Mouse (Mus musculus) CH12.LX (cell line): Measurements from ENCODE around the gene Fuom. TPM values are rescaled to one million over a fixed set of nuclear protein-coding genes. Genes with fewer than 3 reads are reported as not detected.

Experiments
- DNase-seq: peaks from one replicate; pipeline ENCODE4 v3.0.0-alpha.2; 2013; ENCODE audit errors: extremely low read depth
- H3K27ac ChIP-seq: 2 replicates; pipeline ENCODE4 v1.5.1; 2012; ENCODE audit warnings: low read depth, mild to moderate bottlenecking, control low read depth, moderate library complexity; ENCODE audit not compliant: insufficient read depth
- H3K27me3 ChIP-seq: replicated peaks from 2 replicates; pipeline ENCODE3; 2012; ENCODE audit warnings: inconsistent platforms
- H3K36me3 ChIP-seq, 2 experiments: replicated peaks in 1 of 2; 2 replicates each; pipeline versions ENCODE3 to v1.6.1; 2012; ENCODE audit warnings: inconsistent platforms in 1 of 2, low read length in 1 of 2, mild to moderate bottlenecking in 1 of 2, mixed read lengths in 1 of 2, moderate library complexity in 1 of 2; ENCODE audit not compliant: control insufficient read depth in 1 of 2, insufficient read depth in 1 of 2
- H3K4me1 ChIP-seq, 2 experiments: 2 replicates each; pipeline ENCODE4 v1.6.1; 2012; ENCODE audit warnings: inconsistent platforms in 1 of 2, moderate library complexity in 1 of 2; ENCODE audit not compliant: insufficient read depth in 2 of 2, control insufficient read depth in 1 of 2
- H3K4me2 ChIP-seq: 2 replicates; pipeline ENCODE4 v1.6.1; 2012; ENCODE audit warnings: low read depth, mild to moderate bottlenecking, control low read depth; ENCODE audit not compliant: poor library complexity, insufficient read depth, severe bottlenecking
- H3K4me3 ChIP-seq, 3 experiments: fragments of 150-350 bp in 1 of 3; sonication (generic) in 1 of 3; replicated peaks in 1 of 3; 2 replicates each; pipeline versions ENCODE3 to v1.5.1; 2011 to 2012; ENCODE audit warnings: low read depth in 2 of 3, low read length in 2 of 3, mild to moderate bottlenecking in 2 of 3, moderate library complexity in 2 of 3, control low read depth in 1 of 3, improper control_type of control experiment in 1 of 3, inconsistent platforms in 1 of 3, mixed read lengths in 1 of 3; ENCODE audit not compliant: poor library complexity in 1 of 3
- H3K79me2 ChIP-seq: replicated peaks from 2 replicates; pipeline ENCODE4 v1.6.1; 2012; ENCODE audit warnings: mild to moderate bottlenecking, moderate library complexity; ENCODE audit not compliant: control insufficient read depth, poor library complexity, insufficient read depth, severe bottlenecking; ENCODE audit errors: extremely low read depth
- H3K9ac ChIP-seq: 2 replicates; pipeline ENCODE4 v1.6.1; 2012; ENCODE audit warnings: low read depth, mild to moderate bottlenecking, control low read depth, moderate library complexity; ENCODE audit not compliant: insufficient read depth
- H3K9me3 ChIP-seq: replicated peaks from 2 replicates; pipeline ENCODE3; 2012; ENCODE audit warnings: low read length, inconsistent platforms, mixed read lengths
- BHLHE40 ChIP-seq: IDR thresholded peaks from 2 replicates; pipeline ENCODE4 v1.6.1; 2011; ENCODE audit warnings: mild to moderate bottlenecking, low read depth, low read length, improper control_type of control experiment
- CHD1 ChIP-seq: IDR thresholded peaks from 2 replicates; pipeline ENCODE4 v1.6.1; 2012; ENCODE audit warnings: low read depth, low read length, improper control_type of control experiment, inconsistent platforms
- CHD2 ChIP-seq: IDR thresholded peaks from 2 replicates; pipeline ENCODE4 v1.6.1; 2011; ENCODE audit warnings: low read length, improper control_type of control experiment
- CTCF ChIP-seq, 2 experiments: IDR thresholded peaks in 1 of 2; conservative IDR thresholded peaks in 1 of 2; 2 replicates each; pipeline ENCODE4 v1.5.1; 2011 to 2012; ENCODE audit warnings: low read depth in 2 of 2, low read length in 2 of 2, improper control_type of control experiment in 1 of 2, inconsistent platforms in 1 of 2, mild to moderate bottlenecking in 1 of 2, moderate library complexity in 1 of 2
- E2F4 ChIP-seq: IDR thresholded peaks from 2 replicates; pipeline ENCODE4 v1.6.1; 2011; ENCODE audit warnings: low read depth, low read length, improper control_type of control experiment; ENCODE audit not compliant: insufficient replicate concordance
- ELF1 ChIP-seq: IDR thresholded peaks from 2 replicates; pipeline ENCODE4 v1.6.1; 2014; ENCODE audit warnings: low read depth, mild to moderate bottlenecking, inconsistent platforms, low read length, improper control_type of control experiment
- EP300 ChIP-seq: IDR thresholded peaks from 2 replicates; pipeline ENCODE4 v1.6.1; 2011; ENCODE audit warnings: low read length, improper control_type of control experiment
- GABPA ChIP-seq: IDR thresholded peaks from 2 replicates; pipeline ENCODE4 v1.6.1; 2012; ENCODE audit warnings: low read depth, low read length, improper control_type of control experiment, inconsistent platforms; ENCODE audit not compliant: insufficient replicate concordance
- HCFC1 ChIP-seq: IDR thresholded peaks from 2 replicates; pipeline ENCODE4 v1.6.1; 2012; ENCODE audit warnings: low read depth, mild to moderate bottlenecking, inconsistent platforms, low read length, improper control_type of control experiment
- IRF4 ChIP-seq: IDR thresholded peaks from 2 replicates; pipeline ENCODE4 v1.6.1; 2014; ENCODE audit warnings: low read depth, mild to moderate bottlenecking, inconsistent platforms, low read length, improper control_type of control experiment
- JUN ChIP-seq: IDR thresholded peaks from 2 replicates; pipeline ENCODE4 v1.6.1; 2011; ENCODE audit warnings: low read depth, mild to moderate bottlenecking, low read length, improper control_type of control experiment, moderate library complexity; ENCODE audit not compliant: insufficient read depth
- KAT2A ChIP-seq: IDR thresholded peaks from 2 replicates; pipeline ENCODE4 v1.6.1; 2012; ENCODE audit warnings: low read length, improper control_type of control experiment, inconsistent platforms; ENCODE audit not compliant: insufficient replicate concordance
- MAFK ChIP-seq: IDR thresholded peaks from 2 replicates; pipeline ENCODE4 v1.6.1; 2011; ENCODE audit warnings: low read length, improper control_type of control experiment; ENCODE audit not compliant: insufficient replicate concordance
- MAX ChIP-seq: IDR thresholded peaks from 2 replicates; pipeline ENCODE4 v1.6.1; 2011; ENCODE audit warnings: low read length, improper control_type of control experiment
- MAZ ChIP-seq: IDR thresholded peaks from 2 replicates; pipeline ENCODE4 v1.6.1; 2012; ENCODE audit warnings: low read depth, mild to moderate bottlenecking, inconsistent platforms, low read length, improper control_type of control experiment, moderate library complexity
- MEF2A ChIP-seq: IDR thresholded peaks from 2 replicates; pipeline ENCODE4 v1.6.1; 2014; ENCODE audit warnings: low read depth, mild to moderate bottlenecking, inconsistent platforms, low read length, improper control_type of control experiment, borderline replicate concordance
- MXI1 ChIP-seq: IDR thresholded peaks from 2 replicates; pipeline ENCODE4 v1.6.1; 2011; ENCODE audit warnings: mild to moderate bottlenecking, low read depth, low read length, improper control_type of control experiment
- MYC ChIP-seq: IDR thresholded peaks from 2 replicates; pipeline ENCODE4 v1.6.1; 2011; ENCODE audit warnings: low read depth, mild to moderate bottlenecking, improper control_type of control experiment, low read length
- NELFE ChIP-seq: IDR thresholded peaks from 2 replicates; pipeline ENCODE4 v1.6.1; 2011; ENCODE audit warnings: low read depth, low read length, improper control_type of control experiment
- NRF1 ChIP-seq: IDR thresholded peaks from 2 replicates; pipeline ENCODE4 v1.6.1; 2014; ENCODE audit warnings: low read depth, mild to moderate bottlenecking, inconsistent platforms, low read length, improper control_type of control experiment, moderate library complexity
- POLR2A ChIP-seq: IDR thresholded peaks from 2 replicates; pipeline ENCODE4 v1.6.1; 2011; ENCODE audit warnings: low read depth, mild to moderate bottlenecking, improper control_type of control experiment, low read length
- POLR2AphosphoS2 ChIP-seq: IDR thresholded peaks from 2 replicates; pipeline ENCODE4 v1.6.1; 2011; ENCODE audit warnings: low read depth, low read length, improper control_type of control experiment
- RAD21 ChIP-seq: IDR thresholded peaks from 2 replicates; pipeline ENCODE4 v1.6.1; 2011; ENCODE audit warnings: low read depth, mild to moderate bottlenecking, low read length, improper control_type of control experiment, moderate library complexity
- RCOR1 ChIP-seq: conservative IDR thresholded peaks from 2 replicates; pipeline ENCODE4 v1.6.1; 2012; ENCODE audit warnings: low read depth, mild to moderate bottlenecking, inconsistent platforms, low read length, improper control_type of control experiment
- SIN3A ChIP-seq: IDR thresholded peaks from 2 replicates; pipeline ENCODE4 v1.6.1; 2012; ENCODE audit warnings: low read length, improper control_type of control experiment, inconsistent platforms
- SMC3 ChIP-seq: IDR thresholded peaks from 2 replicates; pipeline ENCODE4 v1.6.1; 2011; ENCODE audit warnings: low read depth, low read length, improper control_type of control experiment
- TCF12 ChIP-seq: IDR thresholded peaks from 2 replicates; pipeline ENCODE4 v1.6.1; 2014; ENCODE audit warnings: low read depth, mild to moderate bottlenecking, inconsistent platforms, low read length, improper control_type of control experiment
- USF2 ChIP-seq: conservative IDR thresholded peaks from 2 replicates; pipeline ENCODE4 v1.6.1; 2011; ENCODE audit warnings: low read depth, low read length, improper control_type of control experiment
- ZC3H11A ChIP-seq: IDR thresholded peaks from 2 replicates; pipeline ENCODE4 v1.6.1; 2012; ENCODE audit warnings: low read depth, mild to moderate bottlenecking, inconsistent platforms, low read length, improper control_type of control experiment
- ZKSCAN1 ChIP-seq: IDR thresholded peaks from 2 replicates; pipeline ENCODE4 v1.6.1; 2012; ENCODE audit warnings: low read depth, inconsistent platforms, low read length, improper control_type of control experiment, borderline replicate concordance
- ZMIZ1 ChIP-seq: IDR thresholded peaks from 2 replicates; pipeline ENCODE4 v1.6.1; 2012; ENCODE audit warnings: low read depth, mild to moderate bottlenecking, inconsistent platforms, low read length, improper control_type of control experiment
- dilution Hi-C: fragments of 300-500 bp; cut with MboI; formaldehyde crosslinking; loops from 2 replicates; pipeline ENCODE4 v1.14.3; 2020; ENCODE audit warnings: low sequenced_read_pairs; ENCODE audit not compliant: extremely low pct_unique_long_range_greater_than_20kb, extremely low pct_ligation_motif_present
- in situ Hi-C: fragments of 300-500 bp; cut with MboI; formaldehyde crosslinking; loops from 3 replicates; pipeline ENCODE4 v1.14.3; 2019; ENCODE audit warnings: low sequenced_read_pairs, low pct_ligation_motif_present, low pct_unique_long_range_greater_than_20kb, mixed read lengths
- polyA plus RNA-seq: library from polyadenylated mRNA; unstranded; fragments of >175 nt; gene quantifications from 2 replicates; pipeline ENCODE4 v1.2.1, GENCODE M21; 2012; ENCODE audit warnings: low read depth; ENCODE audit not compliant: insufficient read length
- total RNA-seq, 2 experiments: library from RNA; depleted of rRNA; stranded (reverse); fragments of 300-350 nt in 1 of 2; fragments of >200 nt in 1 of 2; gene quantifications; 2 replicates each; pipeline ENCODE4 v1.2.3; 2012 to 2014

The Fuom gene
- total and polyA plus RNA-seq, 3 experiments: 0.86 to 1.8 TPM; not detected in 1

DNA sequence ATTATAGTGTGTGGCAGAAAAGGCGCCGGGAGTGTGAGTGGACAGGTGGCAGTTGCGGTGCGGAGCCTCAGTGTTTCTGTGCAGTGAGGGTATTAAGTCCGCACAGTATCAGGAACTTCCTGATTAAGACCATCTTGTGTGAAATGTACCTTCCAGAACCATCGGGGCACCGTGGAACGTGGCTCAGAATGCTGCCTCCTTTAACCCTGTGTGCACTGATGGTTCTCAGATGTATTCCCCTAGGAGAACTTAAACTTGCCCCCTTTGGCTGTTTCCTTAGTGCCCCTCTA, 35.7 kb upstream of the Fuom start:
- H3K4me1 ChIP-seq: peaks cover 0 to 22% of the 10 kb centered on the region in 2 experiments; a peak in 1 of 4 replicates
- H3K79me2 ChIP-seq: no peaks in the 10 kb centered on the region
- no peak for TF ChIP-seq GABPA
- no peaks in the 10 kb centered on the region for H3K27me3 ChIP-seq
- H3K9ac ChIP-seq: peak overlapping the region; percentile 93
- in situ Hi-C loops (loop anchor here (5.0 to 10.0 kb wide), 3 partner anchors 41 to 223 kb away; partner anchors contain the start of gene Adam8), dilution Hi-C loops (no loop called here)
- peak overlapping the region; percentile 65 for H3K4me2 ChIP-seq
- H3K36me3 ChIP-seq: peaks cover 10 to 55% of the 10 kb centered on the region in 2 experiments
- H3K27ac ChIP-seq: peak overlapping the region; percentile 47
- H3K9me3 ChIP-seq: no peaks in the 10 kb centered on the region
- DNase-seq: no peak
- peak overlapping the region; percentile 55 to 98 (median 94) for H3K4me3 ChIP-seq

DNA sequence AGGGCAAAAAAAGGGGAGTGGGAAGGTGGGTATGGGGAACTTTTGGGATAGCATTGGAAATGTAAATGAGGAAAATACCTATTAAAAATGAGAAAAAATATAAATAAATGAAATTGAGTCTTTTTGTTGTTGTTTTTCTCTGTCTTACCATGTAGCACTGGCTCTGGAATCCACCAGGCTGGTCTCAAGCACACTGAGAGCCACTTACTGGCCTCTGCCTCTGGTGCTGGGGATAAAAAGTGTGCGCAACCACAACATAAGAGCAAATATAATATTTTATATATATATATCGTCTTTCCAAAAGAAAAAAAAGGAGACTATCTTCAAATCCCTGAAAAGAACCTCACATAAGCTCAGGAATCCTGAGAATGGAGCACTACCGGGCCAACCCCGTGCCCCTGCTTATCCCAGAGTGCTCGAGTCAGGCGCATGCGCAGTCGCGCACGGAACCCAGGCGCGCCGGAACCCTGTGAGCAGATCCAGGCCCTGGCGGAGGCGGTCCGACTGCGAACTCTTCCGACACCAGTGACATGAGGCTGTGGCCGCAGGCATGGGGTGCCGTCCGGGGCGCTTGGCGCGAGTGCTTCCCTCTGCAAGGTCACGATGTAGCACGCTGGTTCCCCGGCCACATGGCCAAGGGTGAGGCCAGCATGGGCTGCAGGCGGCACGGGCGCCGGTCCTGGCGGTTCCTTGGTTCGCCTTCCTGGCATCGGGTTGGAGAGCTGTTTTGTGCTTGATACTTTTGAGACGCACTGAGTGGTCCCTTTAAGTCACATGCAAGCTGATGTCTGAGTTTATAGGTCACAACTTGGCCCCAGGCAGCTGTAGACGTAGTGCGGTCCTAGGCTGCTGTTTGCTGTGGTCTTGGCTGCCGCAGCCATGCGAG, 35.1 kb upstream of the Fuom start, which contains the start of gene Mtg1:
TSS of gene Mtg1 (plus strand) at position 430 of the 886 bp plus-strand sequence.
- Histone ChIP-seq H3K9ac (peak within 1 kb of the TSS; percentile 93), H3K4me3 (peak within 1 kb of the TSS; percentile 55 to 98 (median 94)), H3K4me1 (peaks cover 0 to 22% of the 10 kb centered on the region in 2 experiments; a peak in 1 of 4 replicates), H3K27me3 (no peaks in the 10 kb centered on the region), H3K36me3 (peaks cover 12 to 55% of the 10 kb centered on the region in 2 experiments), H3K27ac (peak within 1 kb of the TSS; percentile 47), H3K4me2 (peak within 1 kb of the TSS; percentile 65), H3K79me2 (no peaks in the 10 kb centered on the region), H3K9me3 (no peaks in the 10 kb centered on the region)
- DNase-seq: peak; percentile 95
- dilution Hi-C loops (no loop called here), in situ Hi-C loops (loop anchor here (5.0 to 10.0 kb wide), 3 partner anchors 40 to 223 kb away; partner anchors contain the start of gene Adam8)
- TF ChIP-seq POLR2A (peak; percentile 93), KAT2A (peak; percentile 86; the same call in 1 of the 2 replicates), RAD21 (no peak), USF2 (no peak), MAX (peak; percentile 97), ZMIZ1 (peak; percentile 80; the same call in 1 of the 2 replicates), MEF2A (peak; percentile 85), HCFC1 (peak; percentile 97), MYC (peak; percentile 98), ZC3H11A (no peak), ZKSCAN1 (no peak), JUN (no peak), TCF12 (peak; percentile 98), CHD2 (no peak), MAZ (no peak), IRF4 (peak; percentile 83), MAFK (no peak), NRF1 (peak; percentile 93), RCOR1 (peak; percentile 22; the same call in 1 of the 2 replicates), CHD1 (no peak), BHLHE40 (peak; percentile 39; the same call in 1 of the 2 replicates), ELF1 (peak; percentile 81), E2F4 (no peak), SIN3A (peak; percentile 98), POLR2AphosphoS2 (peak; percentile 92), NELFE (peak; percentile 63), SMC3 (no peak), CTCF (conservative IDR thresholded peaks at IDR 0.05 in 1 of 2, IDR thresholded peaks at IDR 0.05 in 1 of 2; ENCODE audit: low read depth in 2 of 2, low read length in 2 of 2) (no peak), MXI1 (peak; percentile 98), EP300 (no peak)
